Mouse (Mus musculus): ENCODE measurements around the gene 1700074P13Rik.
A peak's percentile ranks its signal among the peaks of the same experiment; 100 is the strongest.
"Not testable (repeated sequence)": the region's sequence is repeated elsewhere in the genome, so short reads cannot be mapped to it uniquely, and the experiment has no call there.

1700074P13Rik gene

GRCm38 (mm10) chr6:40940457-40940856 lies at the start of gene 1700074P13Rik:
TSS of gene 1700074P13Rik (minus strand) at chr6:40940557.
- DNase-seq (ENCODE audit: low read depth, low spot score), result no peak

GRCm38 (mm10) chr6:40964454-40964853 lies 24.1 kb upstream of the 1700074P13Rik start, which contains the start of gene 1810009J06Rik:
TSS of gene 1810009J06Rik (plus strand) at chr6:40964754.
- DNase-seq (ENCODE audit: low read depth, low spot score), result not testable (repeated sequence)

- DNase-seq (ENCODE audit: low read depth, low spot score), result no peak
These were observed 13.4 kb upstream of the 1700074P13Rik start for GRCm38 (mm10) chr6:40953716-40954115.

- DNase-seq (ENCODE audit: low read depth, low spot score), result no peak
These were observed 11.4 kb upstream of the 1700074P13Rik start, which contains the start of gene Gm4744 for GRCm38 (mm10) chr6:40951770-40952169. TSS of gene Gm4744 (minus strand) at chr6:40951870.

- DNase-seq (ENCODE audit: low read depth, low spot score), result no peak
These were observed 20.4 kb downstream of the 1700074P13Rik start for GRCm38 (mm10) chr6:40919954-40920353.

GRCm38 (mm10) chr6:40900287-40900686 lies 40.1 kb downstream of the 1700074P13Rik start, which contains the start of gene Prss58:
TSS of gene Prss58 (minus strand) at chr6:40900387.
- no peak for DNase-seq (ENCODE audit: low read depth, low spot score)

GRCm38 (mm10) chr6:40894716-40895115 lies 45.6 kb downstream of the 1700074P13Rik start:
- DNase-seq (ENCODE audit: low read depth, low spot score), result no peak

- peak; percentile 11 for DNase-seq (ENCODE audit: low read depth, low spot score)
These were observed 46.8 kb downstream of the 1700074P13Rik start for GRCm38 (mm10) chr6:40893577-40893976.

GRCm38 (mm10) chr6:40891754-40892153 lies 48.6 kb downstream of the 1700074P13Rik start:
- no peak for DNase-seq (ENCODE audit: low read depth, low spot score)

- DNase-seq (ENCODE audit: low read depth, low spot score), result no peak
These were observed 49.4 kb downstream of the 1700074P13Rik start for GRCm38 (mm10) chr6:40890973-40891372.

- no peak for DNase-seq (ENCODE audit: low read depth, low spot score)
These were observed 53.0 kb downstream of the 1700074P13Rik start, which contains the start of gene Moxd2 for GRCm38 (mm10) chr6:40887394-40887793. TSS of gene Moxd2 (minus strand) at chr6:40887494.
